Mouse (Mus musculus) hindbrain, embryonic 12.5 days (tissue): ENCODE measurements around the gene 0610040J01Rik. TPM values are rescaled to one million over a fixed set of nuclear protein-coding genes. Genes with fewer than 3 reads are reported as not detected.

Experiments used
- ATAC-seq: fragments of 200-750 bp; cut with Nextera tagmentation; 2 replicates; pipeline ENCODE4 v1.8.0; 2017; ENCODE audit warnings: moderate TSS enrichment; ENCODE audit not compliant: low FRiP score
- H3K27ac ChIP-seq: fragments of 300-500 bp; sonication (generic); 2 replicates; pipeline ENCODE4 v1.5.1; 2016; ENCODE audit warnings: mild to moderate bottlenecking
- H3K27me3 ChIP-seq: fragments of 300-500 bp; sonication (generic); 2 replicates; pipeline ENCODE4 v1.6.1; 2016; ENCODE audit warnings: mild to moderate bottlenecking
- H3K36me3 ChIP-seq: fragments of 300-500 bp; sonication (generic); 2 replicates; pipeline ENCODE4 v1.6.1; 2016; ENCODE audit warnings: mild to moderate bottlenecking
- H3K4me1 ChIP-seq: fragments of 300-500 bp; sonication (generic); 2 replicates; pipeline ENCODE4 v1.6.1; 2016
- H3K4me2 ChIP-seq: fragments of 300-500 bp; sonication (generic); replicated peaks from 2 replicates; pipeline ENCODE4 v1.6.1; 2016; ENCODE audit warnings: mild to moderate bottlenecking
- H3K4me3 ChIP-seq: fragments of 300-500 bp; sonication (generic); 2 replicates; pipeline ENCODE4 v1.5.1; 2016; ENCODE audit warnings: mild to moderate bottlenecking
- H3K9ac ChIP-seq: fragments of 300-500 bp; sonication (generic); 2 replicates; pipeline ENCODE4 v1.6.1; 2016; ENCODE audit warnings: mild to moderate bottlenecking, moderate library complexity
- H3K9me3 ChIP-seq: fragments of 300-500 bp; sonication (generic); replicated peaks from 2 replicates; pipeline ENCODE4 v1.6.1; 2016; ENCODE audit warnings: mild to moderate bottlenecking
- WGBS: fragments of 180-500 bp; shearing (Covaris S2); methylation state at CpG from one replicate; pipeline ENCODE4 v1.1.7; 2016; 5-methylcytosine and 5-hydroxymethylcytosine counted together
- polyA plus RNA-seq: library from polyadenylated mRNA; unstranded; fragments of >200 nt; fragmentation: Nextera tagmentation; extraction: Ambion mirVana; gene quantifications from 2 replicates; pipeline ENCODE4 v1.2.1, GENCODE M21; 2016

The 0610040J01Rik gene
- polyA plus RNA-seq = 3.3 and 4.8 TPM in 2 replicates

DNA sequence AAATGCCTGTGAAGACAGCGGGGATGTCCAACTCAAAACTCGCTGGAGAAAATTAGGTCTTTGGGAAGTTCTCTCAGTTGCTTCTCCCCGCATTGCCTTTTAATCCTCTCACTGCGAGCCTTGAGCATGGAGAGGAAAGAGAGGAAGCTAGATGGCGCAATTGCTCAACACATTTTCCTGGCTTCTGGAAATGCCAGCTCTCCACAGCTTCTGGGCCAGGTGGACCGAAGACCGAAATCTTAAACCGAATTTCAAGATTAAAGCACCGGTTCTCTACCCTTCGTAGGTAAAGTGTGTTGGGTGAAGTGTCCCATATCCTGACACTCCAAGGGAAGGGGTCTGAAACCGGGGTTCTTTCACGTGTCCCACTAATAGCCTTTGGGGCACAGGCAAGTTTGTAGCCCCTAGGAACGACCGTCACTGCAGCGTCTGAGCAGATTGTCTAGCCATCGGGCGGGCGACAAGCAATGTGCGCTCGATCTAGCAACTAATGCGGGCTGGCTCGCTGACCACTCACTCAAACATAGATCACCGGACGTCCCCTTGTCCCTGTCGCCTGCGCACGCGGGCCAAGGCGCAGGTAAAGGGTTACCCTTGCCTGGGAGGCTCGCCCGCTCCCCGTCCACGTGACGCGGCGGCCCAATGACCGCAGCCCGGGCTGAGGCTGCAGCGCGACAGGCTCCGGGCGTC, at the start of gene 0610040J01Rik:
Gene 0610040J01Rik, plus strand, starts transcription at position 545 of the 690 bp plus-strand sequence.
- Histone ChIP-seq H3K4me1 (0 out of 2 replicates have a peak, but pooled peaks cover 2% of the 10 kb centered on the region), H3K27me3 (peaks cover 24% of the 10 kb centered on the region), H3K4me3 (peak within 1 kb of the TSS; percentile 49), H3K36me3 (no peaks in the 10 kb centered on the region), H3K9ac (peak within 1 kb of the TSS; percentile 58), H3K9me3 (no peaks in the 10 kb centered on the region), H3K4me2 (peak within 1 kb of the TSS; percentile 84), H3K27ac (no peak within 1 kb of the TSS)
- ATAC-seq = peak; percentile 93
- 4% methylated on average over 42 of the region's 42 CpGs for WGBS

DNA sequence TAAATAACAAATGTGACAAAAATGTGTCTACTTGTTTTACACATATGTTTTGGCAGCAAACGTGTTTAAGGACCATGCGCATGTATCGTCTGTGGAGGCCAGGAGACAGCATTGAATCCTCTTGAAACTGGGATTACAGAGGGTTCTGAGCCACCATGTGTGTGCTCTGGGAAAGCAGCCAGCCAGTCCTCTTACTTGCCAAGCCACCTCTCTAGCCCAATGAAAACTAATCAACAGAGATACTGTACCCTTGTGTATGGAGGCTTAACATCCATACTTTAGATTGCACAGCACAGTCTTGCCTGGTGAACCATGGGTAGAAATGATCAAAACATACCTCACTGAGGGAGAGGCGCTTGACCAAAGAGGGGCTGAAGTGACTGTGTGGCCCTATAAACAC, 46.3 kb upstream of the 0610040J01Rik start:
- ATAC-seq = no peak
- no peaks in the 10 kb centered on the region for H3K9me3 ChIP-seq
- no peak overlapping the region for H3K27ac ChIP-seq
- no peak overlapping the region for H3K9ac ChIP-seq
- no peak overlapping the region for H3K4me3 ChIP-seq
- H3K4me1 ChIP-seq = no peaks in the 10 kb centered on the region
- no peaks in the 10 kb centered on the region for H3K36me3 ChIP-seq
- H3K27me3 ChIP-seq = no peaks in the 10 kb centered on the region
- WGBS = 92% methylated on average over 4 of the region's 4 CpGs
- no peak overlapping the region for H3K4me2 ChIP-seq

GRCm38 (mm10) chr5:63766715-63767114, 45.4 kb upstream of the 0610040J01Rik start:
- Histone ChIP-seq H3K4me3 (no peak overlapping the region), H3K4me2 (no peak overlapping the region), H3K36me3 (no peaks in the 10 kb centered on the region), H3K9me3 (no peaks in the 10 kb centered on the region), H3K27ac (no peak overlapping the region), H3K4me1 (no peaks in the 10 kb centered on the region), H3K9ac (no peak overlapping the region), H3K27me3 (no peaks in the 10 kb centered on the region)
- ATAC-seq = no peak
- 47% methylated on average over 6 of the region's 6 CpGs for WGBS

DNA sequence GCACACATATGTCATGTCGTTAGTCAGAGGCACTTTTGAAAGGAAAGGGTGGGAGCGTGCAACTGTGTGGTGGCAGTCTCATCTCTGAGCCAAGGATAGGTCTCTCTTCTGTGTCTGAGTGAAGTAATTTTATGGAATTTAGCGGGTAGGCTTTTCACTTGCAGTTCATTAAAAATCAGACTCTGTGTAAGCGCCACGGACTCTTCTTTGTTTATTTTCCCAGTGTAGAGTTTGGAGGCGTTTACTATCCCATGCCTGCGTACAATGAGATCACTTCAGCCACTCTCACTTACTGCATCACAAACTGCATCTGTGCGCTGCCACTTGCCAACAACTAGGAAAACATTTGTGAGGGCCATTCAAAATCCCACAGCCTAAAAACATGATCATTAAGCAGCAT, 44.7 kb upstream of the 0610040J01Rik start:
- no peak for ATAC-seq
- 70% methylated on average over 8 of the region's 8 CpGs for WGBS

DNA sequence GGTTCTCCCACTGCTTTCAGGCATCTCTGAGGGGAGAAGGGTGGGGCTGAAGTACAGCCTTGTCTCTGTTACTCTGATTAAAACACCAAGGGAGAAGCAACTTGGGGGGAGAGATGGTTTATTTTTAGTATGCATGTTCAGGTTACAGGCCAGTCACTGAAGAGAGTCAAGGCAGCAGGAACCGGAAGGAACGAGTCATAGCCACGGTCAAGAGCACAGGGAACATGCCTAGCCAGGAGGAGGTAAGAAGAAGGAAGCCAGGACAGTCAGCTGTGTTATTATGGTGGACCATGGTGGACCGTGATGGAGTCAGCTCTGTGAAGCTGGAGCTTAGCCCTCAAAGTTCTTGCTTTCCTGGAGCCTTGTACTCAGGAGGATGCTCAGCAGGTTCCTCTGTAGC, 43.9 kb upstream of the 0610040J01Rik start:
- no peak overlapping the region for H3K9ac ChIP-seq
- no peak overlapping the region for H3K4me2 ChIP-seq
- no peak overlapping the region for H3K27ac ChIP-seq
- H3K36me3 ChIP-seq = no peaks in the 10 kb centered on the region
- no peaks in the 10 kb centered on the region for H3K4me1 ChIP-seq
- no peaks in the 10 kb centered on the region for H3K9me3 ChIP-seq
- WGBS = 80% methylated on average over 4 of the region's 4 CpGs
- H3K27me3 ChIP-seq = no peaks in the 10 kb centered on the region
- ATAC-seq = no peak
- no peak overlapping the region for H3K4me3 ChIP-seq

More for the DNA sequence above, 44.7 kb upstream of the 0610040J01Rik start:
- no peaks in the 10 kb centered on the region for H3K9me3 ChIP-seq
- H3K27ac ChIP-seq = no peak overlapping the region
- no peak overlapping the region for H3K9ac ChIP-seq
- H3K4me1 ChIP-seq = no peaks in the 10 kb centered on the region
- no peaks in the 10 kb centered on the region for H3K36me3 ChIP-seq
- H3K27me3 ChIP-seq = no peaks in the 10 kb centered on the region
- no peak overlapping the region for H3K4me3 ChIP-seq
- H3K4me2 ChIP-seq = no peak overlapping the region

DNA sequence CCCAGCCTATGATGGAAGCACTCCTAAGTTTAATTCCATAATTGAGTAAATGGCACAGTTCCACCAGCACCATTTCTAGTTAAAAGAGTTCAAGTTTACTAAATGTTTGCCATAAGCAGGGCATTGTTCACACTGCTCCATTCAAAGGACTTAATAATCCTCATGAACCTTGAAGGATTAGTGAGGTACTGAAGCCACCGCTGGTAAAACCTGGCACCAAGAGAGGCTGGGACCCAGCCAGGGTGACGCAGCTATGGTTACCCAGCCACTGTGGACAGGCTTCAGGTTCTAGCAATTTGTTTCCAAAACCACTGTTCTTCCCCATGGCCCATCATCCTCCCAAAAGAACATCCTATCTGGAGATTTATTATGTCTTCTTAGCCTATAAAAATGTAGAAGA, 39.2 kb upstream of the 0610040J01Rik start:
- Histone ChIP-seq H3K9me3 (no peaks in the 10 kb centered on the region), H3K27me3 (no peaks in the 10 kb centered on the region), H3K4me3 (no peak overlapping the region), H3K36me3 (no peaks in the 10 kb centered on the region), H3K27ac (no peak overlapping the region), H3K4me1 (no peaks in the 10 kb centered on the region), H3K4me2 (no peak overlapping the region), H3K9ac (no peak overlapping the region)
- 76% methylated on average over 2 of the region's 2 CpGs for WGBS
- ATAC-seq = no peak

DNA sequence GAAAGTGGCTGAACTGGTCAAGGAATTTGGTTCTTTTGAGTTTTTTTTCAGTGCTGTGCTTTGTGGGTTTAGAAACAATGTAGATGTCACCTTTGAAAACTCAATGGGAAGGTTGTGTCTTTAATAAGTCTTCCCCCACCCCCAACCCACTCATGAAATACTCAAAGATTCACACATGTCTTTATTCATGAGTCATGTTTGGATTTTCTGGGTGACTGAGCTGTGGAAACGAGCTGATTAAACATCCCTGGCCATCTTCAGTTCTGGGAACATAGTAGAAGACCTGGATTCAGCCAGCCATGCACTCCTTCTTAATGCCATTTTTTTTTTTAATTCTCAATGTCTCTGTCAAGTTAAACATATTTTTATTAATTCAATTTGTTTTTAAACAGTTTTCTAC, 38.6 kb upstream of the 0610040J01Rik start:
- H3K4me2 ChIP-seq = no peak overlapping the region
- no peak overlapping the region for H3K4me3 ChIP-seq
- H3K9ac ChIP-seq = no peak overlapping the region
- no peaks in the 10 kb centered on the region for H3K36me3 ChIP-seq
- H3K27me3 ChIP-seq = no peaks in the 10 kb centered on the region
- 50% methylated on average over 1 of the region's 1 CpGs for WGBS
- no peaks in the 10 kb centered on the region for H3K9me3 ChIP-seq
- ATAC-seq = no peak
- no peak overlapping the region for H3K27ac ChIP-seq
- no peaks in the 10 kb centered on the region for H3K4me1 ChIP-seq

DNA sequence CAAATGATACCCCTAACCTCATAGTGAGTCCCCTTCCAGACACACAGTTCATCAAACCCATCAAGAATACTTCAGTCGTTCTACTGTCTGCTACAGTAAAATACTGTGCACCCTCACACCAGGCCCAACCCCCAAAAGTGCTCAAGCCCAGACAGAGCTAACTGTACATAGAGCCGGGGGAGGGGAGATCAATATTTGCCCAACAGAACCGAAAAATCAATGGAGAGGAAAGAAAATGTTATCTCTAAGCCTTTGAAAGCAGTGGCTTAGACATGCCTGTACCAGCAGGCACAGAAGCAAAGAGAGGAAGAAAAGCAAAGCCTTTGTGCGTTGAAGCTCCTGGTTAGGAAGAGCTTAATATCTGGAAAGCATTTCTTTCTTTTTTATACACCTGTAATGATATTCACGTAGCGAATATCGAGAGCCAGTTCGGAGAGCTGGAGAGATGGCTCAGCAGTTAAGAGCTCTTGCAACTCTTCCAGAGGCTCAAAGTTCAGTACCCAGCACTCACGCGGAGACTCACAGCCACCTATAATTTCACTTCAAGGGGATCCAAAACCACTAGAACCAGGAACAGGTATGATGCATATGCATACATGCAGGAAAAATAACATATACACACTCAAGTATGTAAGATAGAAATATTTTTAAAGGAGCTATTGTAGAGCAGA, 23.9 kb upstream of the 0610040J01Rik start:
- no peaks in the 10 kb centered on the region for H3K9me3 ChIP-seq
- H3K36me3 ChIP-seq = no peaks in the 10 kb centered on the region
- no peaks in the 10 kb centered on the region for H3K4me1 ChIP-seq
- H3K27ac ChIP-seq = no peak overlapping the region
- WGBS = 90% methylated on average over 10 of the region's 10 CpGs
- no peak overlapping the region for H3K9ac ChIP-seq
- no peaks in the 10 kb centered on the region for H3K27me3 ChIP-seq
- ATAC-seq = no peak
- no peak overlapping the region for H3K4me3 ChIP-seq
- no peak overlapping the region for H3K4me2 ChIP-seq

- no peaks in the 10 kb centered on the region for H3K9me3 ChIP-seq
- peak overlapping the region; percentile 49 for H3K4me3 ChIP-seq
- peaks cover 24% of the 10 kb centered on the region for H3K27me3 ChIP-seq
- H3K36me3 ChIP-seq = no peaks in the 10 kb centered on the region
- peak overlapping the region; percentile 84 for H3K4me2 ChIP-seq
- ATAC-seq = no peak
- WGBS = under 1% methylated on average over 26 of the region's 26 CpGs
- H3K9ac ChIP-seq = peak overlapping the region; percentile 58
- H3K27ac ChIP-seq = no peak overlapping the region
- 0 out of 2 replicates have a peak, but pooled peaks cover 2% of the 10 kb centered on the region for H3K4me1 ChIP-seq
These were observed 324 bp downstream of the 0610040J01Rik start for GRCm38 (mm10) chr5:63812509-63812865.

DNA sequence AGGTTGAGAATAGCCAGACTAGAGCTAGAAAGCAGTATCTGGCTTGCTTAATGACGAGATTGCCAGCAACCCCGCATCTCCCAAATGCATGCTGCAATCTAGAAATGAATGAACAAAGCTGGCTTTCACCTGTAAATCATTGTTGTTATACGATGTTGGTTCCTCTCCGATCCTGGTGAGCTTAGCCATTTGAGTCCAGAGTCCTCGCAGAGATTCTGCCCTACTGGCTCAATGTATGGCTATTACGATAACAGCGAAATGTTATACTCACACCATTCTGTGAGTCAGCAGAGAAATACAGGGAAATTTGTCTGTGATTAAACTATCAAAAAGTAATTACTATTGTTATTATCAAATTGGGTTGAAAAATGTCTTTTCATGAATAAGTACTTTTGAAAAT, 4.5 kb downstream of the 0610040J01Rik start:
- Histone ChIP-seq H3K27me3 (peaks cover 21% of the 10 kb centered on the region), H3K9me3 (no peaks in the 10 kb centered on the region), H3K4me2 (no peak overlapping the region), H3K9ac (no peak overlapping the region), H3K4me3 (no peak overlapping the region), H3K36me3 (no peaks in the 10 kb centered on the region), H3K27ac (no peak overlapping the region), H3K4me1 (0 out of 2 replicates have a peak, but pooled peaks cover 2% of the 10 kb centered on the region)
- no peak for ATAC-seq
- WGBS = 89% methylated on average over 7 of the region's 7 CpGs

DNA sequence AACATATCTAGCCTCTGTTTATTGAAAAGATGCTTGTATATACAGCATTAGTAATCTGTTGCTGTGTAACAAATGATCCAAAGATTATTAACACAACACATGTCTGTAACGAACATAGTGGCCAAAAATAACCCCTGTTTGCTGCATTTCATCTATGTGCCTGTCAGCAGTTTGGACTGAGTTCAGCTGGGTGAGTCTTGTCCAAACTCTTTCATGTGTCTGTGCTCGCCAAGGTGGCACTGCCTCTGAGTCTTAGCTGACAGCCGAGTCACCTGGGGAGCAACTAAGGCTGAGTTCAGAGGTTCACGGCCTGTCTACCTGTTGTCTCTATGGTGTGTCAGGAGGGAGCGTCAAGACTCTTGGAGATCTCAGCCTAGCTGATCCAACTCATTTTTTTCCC, 5.1 kb downstream of the 0610040J01Rik start:
- Histone ChIP-seq H3K4me1 (0 out of 2 replicates have a peak, but pooled peaks cover 2% of the 10 kb centered on the region), H3K36me3 (no peaks in the 10 kb centered on the region)

DNA sequence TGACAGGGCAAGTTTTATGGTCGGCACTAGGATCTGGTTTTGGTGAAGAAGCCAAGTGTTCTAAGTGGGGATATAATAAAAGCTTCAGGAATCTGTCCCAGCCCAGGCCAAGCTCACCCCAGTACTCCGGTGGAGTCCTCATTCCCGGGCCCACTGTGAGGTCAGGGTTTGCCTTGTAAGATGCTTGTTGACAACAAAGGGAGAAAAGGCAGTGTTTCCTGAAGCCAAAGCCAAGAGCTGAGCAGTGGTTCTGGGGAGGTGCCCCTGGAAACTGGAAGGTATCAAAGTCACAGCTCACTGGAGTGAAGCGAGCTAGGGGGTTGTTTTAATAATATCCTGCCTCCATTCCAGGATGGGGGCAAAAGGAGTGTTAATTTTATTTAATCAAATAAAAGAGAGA, 6.8 kb downstream of the 0610040J01Rik start:
- Histone ChIP-seq H3K4me1 (no peaks in the 10 kb centered on the region), H3K4me3 (no peak overlapping the region), H3K4me2 (no peak overlapping the region), H3K27me3 (peaks cover 3% of the 10 kb centered on the region; the same call in 1 of the 2 replicates), H3K27ac (no peak overlapping the region), H3K36me3 (no peaks in the 10 kb centered on the region), H3K9me3 (no peaks in the 10 kb centered on the region), H3K9ac (no peak overlapping the region)
- ATAC-seq = no peak
- WGBS = 66% methylated on average over 4 of the region's 4 CpGs

More for the DNA sequence above, 5.1 kb downstream of the 0610040J01Rik start:
- Histone ChIP-seq H3K9me3 (no peaks in the 10 kb centered on the region), H3K27ac (no peak overlapping the region), H3K9ac (no peak overlapping the region), H3K4me3 (no peak overlapping the region), H3K27me3 (peaks cover 14% of the 10 kb centered on the region), H3K4me2 (no peak overlapping the region)
- WGBS = 90% methylated on average over 5 of the region's 5 CpGs
- ATAC-seq = no peak

DNA sequence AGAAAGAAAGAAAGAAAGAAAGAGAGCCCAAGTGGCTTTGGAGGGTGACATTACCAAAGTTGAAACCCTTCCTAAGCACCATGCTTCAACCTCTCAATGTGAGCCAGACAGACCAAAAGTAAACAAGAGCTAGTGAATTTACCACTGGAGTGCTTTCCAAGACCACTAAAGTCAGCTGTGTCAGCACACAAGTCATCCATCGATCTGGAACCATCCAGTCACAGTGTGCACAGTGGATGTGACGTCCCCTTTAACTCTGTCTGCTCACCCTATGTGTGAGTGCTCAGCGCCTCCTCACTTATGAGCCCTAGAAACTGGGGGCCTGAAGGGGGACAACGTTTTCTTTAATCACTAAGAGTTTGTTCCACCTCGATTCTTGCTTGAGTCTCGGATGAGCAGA, 7.4 kb downstream of the 0610040J01Rik start:
- no peaks in the 10 kb centered on the region for H3K4me1 ChIP-seq
- no peak overlapping the region for H3K4me3 ChIP-seq
- H3K36me3 ChIP-seq = no peaks in the 10 kb centered on the region
- H3K27me3 ChIP-seq = no peaks in the 10 kb centered on the region
- no peak for ATAC-seq
- 72% methylated on average over 6 of the region's 6 CpGs for WGBS
- no peak overlapping the region for H3K27ac ChIP-seq
- H3K9ac ChIP-seq = no peak overlapping the region
- no peak overlapping the region for H3K4me2 ChIP-seq
- H3K9me3 ChIP-seq = no peaks in the 10 kb centered on the region
